28 mouse cellular contexts compared by ENCODE assay signal in genomic region chr2:24589426-24589825, GRCm38 (mm10).
"Had no signal": no experiment of that assay in that cellular context is flagged by ENCODE, and none has a peak within 500 bp of the region (broad histone marks: within the 10 kb centered on the region; RNA-seq: fewer than 3 reads in every experiment).

No protein-coding gene starts in this region.

- DNase-seq: cerebellum, adult 18-20 months; cerebellum, adult 2 months; cerebellum, adult 8-10 months; cerebellum, adult 9-10 months; cerebellum, adult 9-11 months; cerebellum, postnatal 14 days; cerebellum, postnatal 25 days; cerebellum, postnatal 36 days; embryo, embryonic 11 days; forebrain, postnatal 0 days; gastrocnemius, adult 2 months; gastrocnemius, postnatal 10 days; gastrocnemius, postnatal 14 days; gastrocnemius, postnatal 25 days; gastrocnemius, postnatal 36 days; heart, adult 11 months; heart, adult 18-20 months; heart, adult 2 months had no signal

- H3K4me1 ChIP-seq: embryonic facial prominence, embryonic 12.5 days; embryonic facial prominence, embryonic 13.5 days; embryonic facial prominence, embryonic 15.5 days; forebrain, embryonic 10.5 days; forebrain, embryonic 12.5 days; forebrain, embryonic 13.5 days; forebrain, embryonic 15.5 days had no signal

- H3K27ac ChIP-seq: embryonic facial prominence, embryonic 10.5 days; embryonic facial prominence, embryonic 12.5 days; embryonic facial prominence, embryonic 13.5 days; embryonic facial prominence, embryonic 15.5 days; forebrain, embryonic 10.5 days; forebrain, embryonic 12.5 days; forebrain, embryonic 13.5 days; forebrain, embryonic 15.5 days; gastrocnemius, adult 2 months; heart, adult 2 months had no signal

- H3K9me3 ChIP-seq: embryonic facial prominence, embryonic 15.5 days had no signal

- H3K27me3 ChIP-seq: embryonic facial prominence, embryonic 12.5 days; embryonic facial prominence, embryonic 13.5 days; embryonic facial prominence, embryonic 15.5 days; forebrain, embryonic 12.5 days; forebrain, embryonic 13.5 days; forebrain, embryonic 15.5 days had no signal

- H3K4me3 ChIP-seq: embryonic facial prominence, embryonic 10.5 days; embryonic facial prominence, embryonic 12.5 days; embryonic facial prominence, embryonic 13.5 days; embryonic facial prominence, embryonic 15.5 days; erythroblast, embryonic 14.5 days; forebrain, embryonic 10.5 days; forebrain, embryonic 12.5 days; forebrain, embryonic 13.5 days; forebrain, embryonic 15.5 days; gastrocnemius, adult 2 months; heart, adult 2 months had no signal

- H3K4me2 ChIP-seq: embryonic facial prominence, embryonic 12.5 days; embryonic facial prominence, embryonic 13.5 days; embryonic facial prominence, embryonic 15.5 days; forebrain, embryonic 12.5 days; forebrain, embryonic 13.5 days; forebrain, embryonic 15.5 days had no signal

- H3K36me3 ChIP-seq: embryonic facial prominence, embryonic 10.5 days; embryonic facial prominence, embryonic 12.5 days; embryonic facial prominence, embryonic 13.5 days; embryonic facial prominence, embryonic 15.5 days; forebrain, embryonic 10.5 days; forebrain, embryonic 12.5 days; forebrain, embryonic 15.5 days had no signal

- H3K9ac ChIP-seq: embryonic facial prominence, embryonic 12.5 days; embryonic facial prominence, embryonic 13.5 days; embryonic facial prominence, embryonic 15.5 days; forebrain, embryonic 12.5 days; forebrain, embryonic 13.5 days; forebrain, embryonic 15.5 days; forebrain, postnatal 0 days had no signal

- ATAC-seq: forebrain, embryonic 13.5 days; forebrain, embryonic 14.5 days; forebrain, embryonic 15.5 days had no signal
